Mouse (Mus musculus): ENCODE data around the gene Ntn3. TPM values are rescaled to one million over a fixed set of nuclear protein-coding genes. Genes with fewer than 3 reads are reported as not detected.

Ntn3 gene
- total RNA-seq, 2 experiments from 2014 or later: 10.5 to 11.5 TPM

- Histone ChIP-seq H3K4me3 (no peak overlapping the region), H3K27ac (no peak overlapping the region)
- no peak for DNase-seq (ENCODE audit: extremely low spot score in 1 of 2, low spot score in 2 of 2)
- no peak for TF ChIP-seq CTCF (IDR thresholded peaks at IDR 0.05)
- intact Hi-C loops (cut with DNase I): no loop called here
Measured at GRCm38 (mm10) chr17:24226721-24227120, 17.4 kb upstream of the Ntn3 start.

- DNase-seq (ENCODE audit: extremely low spot score in 1 of 2, low spot score in 2 of 2): no peak
- TF ChIP-seq CTCF (IDR thresholded peaks at IDR 0.05): no peak
- intact Hi-C loops (cut with DNase I): no loop called here
- H3K4me3 ChIP-seq: no peak overlapping the region
- no peak overlapping the region for H3K27ac ChIP-seq
Measured at GRCm38 (mm10) chr17:24225851-24226250, 16.5 kb upstream of the Ntn3 start.

DNA sequence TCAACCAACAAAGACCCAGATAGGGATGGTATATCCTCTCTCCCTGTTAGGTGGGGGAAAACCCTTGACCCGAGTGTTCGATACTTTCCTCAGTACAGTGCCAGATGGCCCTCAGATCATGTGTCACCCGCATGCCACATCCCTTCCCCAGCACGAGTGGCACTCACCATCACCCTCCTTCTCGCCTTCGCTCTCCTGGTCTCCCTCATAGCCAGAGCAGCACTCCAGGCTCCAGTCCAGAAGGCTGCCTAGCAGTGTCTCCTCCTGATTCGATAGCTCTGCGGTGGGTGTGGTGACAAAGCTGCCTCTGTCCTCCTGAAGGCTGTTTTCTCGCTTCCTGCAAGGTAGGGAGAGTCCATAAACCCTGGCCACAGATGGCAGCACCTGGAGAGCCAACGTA lies 15.4 kb upstream of the Ntn3 start:
- no peak for TF ChIP-seq CTCF (IDR thresholded peaks at IDR 0.05)
- Histone ChIP-seq H3K4me3 (no peak overlapping the region), H3K27ac (no peak overlapping the region)
- no peak for DNase-seq (ENCODE audit: extremely low spot score in 1 of 2, low spot score in 2 of 2)
- intact Hi-C loops (cut with DNase I): no loop called here

DNA sequence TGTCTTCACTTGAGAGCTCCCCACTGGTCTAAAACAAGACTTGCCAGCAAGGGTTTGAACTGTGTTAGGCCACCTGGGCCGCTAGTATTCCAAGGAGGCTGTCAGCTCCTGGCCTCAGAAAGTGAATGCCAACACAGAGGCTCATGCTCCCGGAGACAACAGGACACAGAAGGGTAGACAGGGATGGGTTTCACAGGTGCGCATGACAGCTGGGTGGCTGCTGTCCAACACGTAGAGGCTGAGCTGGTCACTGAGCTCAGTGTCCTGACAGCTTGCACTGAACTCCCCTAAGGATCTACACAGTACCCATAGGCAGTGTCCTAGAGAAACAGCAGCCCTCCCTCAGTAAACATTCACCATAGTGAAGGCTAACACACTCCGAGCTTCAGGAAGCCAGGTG lies 14.2 kb upstream of the Ntn3 start:
- intact Hi-C loops (cut with DNase I): no loop called here
- no peak for TF ChIP-seq CTCF (IDR thresholded peaks at IDR 0.05)

DNA sequence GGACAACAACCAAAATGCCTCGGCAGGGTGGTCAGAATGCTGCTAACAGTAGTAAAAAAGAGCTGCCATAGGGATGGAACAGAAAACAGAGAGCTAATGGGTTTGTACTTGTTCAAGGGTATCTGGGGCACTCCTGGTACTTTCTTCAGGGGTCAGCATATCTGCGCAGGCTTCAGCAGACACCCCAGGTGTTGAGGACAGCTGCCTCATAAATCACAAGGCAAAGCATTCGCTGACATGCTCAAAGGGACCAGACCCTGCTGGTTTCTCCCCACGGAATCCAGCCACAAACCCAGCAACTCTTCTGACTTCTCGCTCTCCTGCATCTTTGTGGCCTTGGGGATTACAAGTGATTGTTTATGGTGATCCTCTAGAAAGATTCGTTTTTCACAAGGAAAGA lies 13.3 kb upstream of the Ntn3 start:
- H3K27ac ChIP-seq: no peak overlapping the region
- H3K4me3 ChIP-seq: no peak overlapping the region
- intact Hi-C loops (cut with DNase I): no loop called here
- no peak for DNase-seq (ENCODE audit: extremely low spot score in 1 of 2, low spot score in 2 of 2)
- no peak for TF ChIP-seq CTCF (IDR thresholded peaks at IDR 0.05)

More for the DNA sequence above, 14.2 kb upstream of the Ntn3 start:
- no peak for DNase-seq (ENCODE audit: extremely low spot score in 1 of 2, low spot score in 2 of 2)
- H3K4me3 ChIP-seq: no peak overlapping the region
- no peak overlapping the region for H3K27ac ChIP-seq

DNA sequence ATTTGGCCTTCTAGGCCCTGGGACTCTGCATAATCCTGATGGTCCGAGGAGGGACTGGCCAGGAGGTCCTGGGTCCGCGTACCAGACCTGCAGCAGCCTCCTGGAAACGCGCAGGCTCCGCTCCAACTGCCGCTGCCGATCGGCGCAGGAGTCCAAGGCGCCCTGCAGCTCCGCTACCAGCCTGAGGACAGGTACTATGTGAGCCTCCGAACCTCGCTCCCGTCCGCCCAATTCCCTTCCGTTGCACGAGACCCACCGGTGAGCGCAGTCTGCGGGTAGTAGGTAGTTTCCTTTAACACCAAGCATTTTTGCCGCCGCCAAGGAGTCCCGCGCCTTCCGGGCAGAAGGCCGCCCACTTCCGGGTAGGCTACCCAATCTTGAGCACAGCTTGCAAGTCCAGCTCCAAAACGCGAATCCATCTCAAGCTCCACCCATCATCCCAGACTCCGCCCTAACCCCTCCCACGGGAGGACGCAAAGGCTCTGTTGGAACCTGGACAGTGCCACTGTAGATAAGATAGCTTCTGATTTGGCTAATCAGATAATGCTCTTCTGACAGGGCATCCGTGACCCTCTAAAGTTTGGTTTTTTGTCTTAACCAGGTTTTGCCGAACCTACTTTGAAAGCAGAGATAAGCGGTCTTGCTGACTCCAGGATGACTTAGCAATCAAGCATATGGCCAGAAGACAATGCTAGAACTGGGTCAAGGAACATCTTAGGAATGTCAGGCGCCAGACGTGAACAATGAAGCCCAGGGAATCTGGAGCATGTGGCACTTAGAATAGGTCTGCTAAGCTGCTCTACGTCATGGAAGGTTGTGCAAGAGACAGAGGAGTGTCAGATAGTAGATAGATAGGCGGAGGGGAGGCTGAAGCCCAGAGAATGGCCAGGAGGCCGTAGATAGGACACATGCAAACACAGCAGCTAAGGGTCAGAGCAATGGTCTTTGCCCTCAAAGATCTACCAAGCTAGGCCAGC lies 11.4 kb upstream of the Ntn3 start, which contains the start of gene Tedc2:
Tedc2 (minus strand) TSS at position 417 of the 977 bp plus-strand sequence.
- TF ChIP-seq CTCF (IDR thresholded peaks at IDR 0.05): no peak
- intact Hi-C loops (cut with DNase I): no loop called here
- peak; percentile 89 to 90 for DNase-seq (ENCODE audit: extremely low spot score in 1 of 2, low spot score in 2 of 2)

DNA sequence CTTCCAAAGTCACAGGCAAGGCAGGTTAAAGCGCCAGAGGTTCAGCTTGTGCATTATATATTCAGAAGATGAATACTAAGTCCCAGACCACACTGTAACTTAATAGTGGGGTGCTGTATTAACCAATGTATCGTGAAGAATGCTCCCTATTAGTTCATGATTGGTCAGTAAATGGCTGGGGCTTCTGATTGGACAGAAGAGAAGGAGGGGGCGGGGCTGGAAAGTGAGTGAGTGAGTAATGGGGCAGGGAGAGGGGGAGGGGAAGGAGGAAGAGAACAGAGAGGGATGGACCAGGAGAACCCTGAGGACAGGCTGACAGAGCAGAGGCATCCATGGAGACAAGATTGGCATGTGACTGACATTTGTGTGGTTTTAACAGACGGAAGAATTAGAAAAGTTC lies 7.5 kb upstream of the Ntn3 start:
- Histone ChIP-seq H3K4me3 (no peak overlapping the region), H3K27ac (no peak overlapping the region)
- TF ChIP-seq CTCF (IDR thresholded peaks at IDR 0.05): no peak
- DNase-seq (ENCODE audit: extremely low spot score in 1 of 2, low spot score in 2 of 2): no peak
- intact Hi-C loops (cut with DNase I): no loop called here

More for the DNA sequence above, 11.4 kb upstream of the Ntn3 start, which contains the start of gene Tedc2:
- Histone ChIP-seq H3K4me3 (peak within 1 kb of the TSS; percentile 83), H3K27ac (peak within 1 kb of the TSS; percentile 89)

DNA sequence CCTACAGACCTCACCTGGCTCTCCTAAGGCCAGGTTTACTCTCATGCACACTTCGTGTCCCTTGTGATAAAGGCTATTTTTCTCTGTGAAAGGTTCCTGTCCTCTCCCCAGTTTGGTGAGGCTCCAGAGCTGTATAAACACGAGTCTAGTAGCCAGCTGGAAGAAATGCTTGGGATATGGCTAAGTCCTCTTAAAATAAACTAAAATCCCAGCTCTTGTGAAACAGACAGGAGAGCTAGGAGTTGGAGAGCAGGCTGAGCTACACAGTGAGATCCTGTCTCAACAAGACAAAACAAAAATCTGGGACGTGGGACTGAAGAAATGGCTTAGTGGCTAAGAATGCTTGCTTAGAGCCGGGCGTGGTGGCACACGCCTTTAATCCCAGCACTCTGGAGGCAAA lies 3.9 kb upstream of the Ntn3 start:
- intact Hi-C loops (cut with DNase I): no loop called here
- no peak for TF ChIP-seq CTCF (IDR thresholded peaks at IDR 0.05)
- DNase-seq (ENCODE audit: extremely low spot score in 1 of 2, low spot score in 2 of 2): no peak
- H3K27ac ChIP-seq: peak overlapping the region; percentile 99; the same call in 1 of the 2 replicates
- H3K4me3 ChIP-seq: no peak overlapping the region

DNA sequence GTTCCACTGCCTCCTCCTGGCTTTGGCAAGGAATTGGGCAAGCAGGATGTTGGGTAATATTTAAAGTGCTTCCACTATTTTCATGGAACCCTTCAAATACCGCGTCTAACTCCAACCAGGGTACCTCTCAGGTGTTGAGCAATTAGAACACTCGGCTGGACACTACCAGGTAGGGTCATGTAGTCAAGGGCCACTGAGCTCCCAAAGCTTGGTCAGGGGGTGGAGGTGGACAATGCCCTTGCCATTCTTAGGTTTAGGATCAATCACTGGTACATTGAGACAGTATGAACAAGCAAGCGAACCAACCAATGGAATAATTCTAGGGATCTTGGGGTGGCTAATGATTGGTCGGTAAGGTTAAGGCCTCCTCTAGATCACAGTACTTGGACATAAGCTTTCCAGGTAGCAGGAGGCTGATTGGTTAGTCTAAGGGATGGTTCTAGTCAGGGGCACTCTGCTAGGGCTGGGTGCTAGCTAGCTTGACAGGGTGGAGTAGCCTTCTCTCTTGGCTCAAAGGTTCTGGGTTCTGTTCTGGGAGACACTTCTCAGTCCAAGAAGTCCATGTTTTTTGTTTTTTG lies 3.2 kb upstream of the Ntn3 start:
- peak; percentile 43 for TF ChIP-seq CTCF (IDR thresholded peaks at IDR 0.05)
- no peak for DNase-seq (ENCODE audit: extremely low spot score in 1 of 2, low spot score in 2 of 2)
- intact Hi-C loops (cut with DNase I): no loop called here
- peak overlapping the region; percentile 66; the same call in 1 of the 2 replicates for H3K4me3 ChIP-seq
- peak overlapping the region; percentile 99; the same call in 1 of the 2 replicates for H3K27ac ChIP-seq

DNA sequence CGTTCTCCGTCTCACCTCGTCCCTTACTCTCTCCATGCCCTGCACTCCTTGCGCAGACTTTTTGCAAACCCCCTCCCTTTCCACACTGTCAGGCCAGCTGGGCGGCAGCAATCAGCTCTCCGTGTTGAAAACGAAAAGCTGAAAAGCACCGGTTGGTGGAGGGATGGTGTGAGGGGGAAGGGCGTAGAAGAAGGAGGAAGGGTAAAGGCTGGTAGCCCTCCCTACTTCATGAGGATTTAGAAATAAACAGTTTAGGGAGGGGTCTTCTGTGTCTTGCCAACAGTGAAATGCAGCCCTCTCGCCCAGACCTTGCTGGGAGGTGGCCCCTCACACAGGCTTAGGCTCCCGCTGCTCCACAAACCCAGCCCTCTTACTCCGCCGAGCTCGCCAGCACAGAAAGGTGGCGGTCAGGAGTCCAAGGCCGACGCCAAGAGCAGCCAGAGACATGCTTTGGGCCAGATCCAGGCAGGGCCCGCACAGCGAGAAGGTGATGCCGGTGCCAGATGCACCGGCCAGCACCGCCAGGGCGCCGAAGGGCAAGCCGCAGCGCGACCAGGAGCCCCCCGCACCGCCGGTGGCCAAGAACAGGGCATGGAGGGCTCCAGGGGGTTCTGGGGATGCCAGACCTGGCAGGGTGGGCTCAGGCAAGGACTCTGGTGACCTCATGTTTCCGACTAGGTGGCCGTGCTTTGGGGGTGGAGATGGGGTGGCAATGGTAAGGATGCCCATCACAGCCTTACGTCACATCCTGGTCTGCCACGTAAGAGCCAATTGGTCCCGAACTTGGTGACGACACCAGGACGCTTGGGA lies 2.5 kb upstream of the Ntn3 start:
- TF ChIP-seq CTCF (IDR thresholded peaks at IDR 0.05): no peak
- intact Hi-C loops (cut with DNase I): no loop called here
- H3K4me3 ChIP-seq: peak overlapping the region; percentile 66
- H3K27ac ChIP-seq: peak overlapping the region; percentile 99
- peak; percentile 85 to 86 for DNase-seq (ENCODE audit: extremely low spot score in 1 of 2, low spot score in 2 of 2)

- DNase-seq (ENCODE audit: extremely low spot score in 1 of 2, low spot score in 2 of 2): no peak
- intact Hi-C loops (cut with DNase I): no loop called here
- Histone ChIP-seq H3K27ac (peak overlapping the region; percentile 15; the same call in 1 of the 2 replicates), H3K4me3 (no peak overlapping the region)
- TF ChIP-seq CTCF (IDR thresholded peaks at IDR 0.05): no peak
Measured at GRCm38 (mm10) chr17:24210591-24210990, 1.3 kb upstream of the Ntn3 start.

- Histone ChIP-seq H3K4me3 (no peak overlapping the region), H3K27ac (peak overlapping the region; percentile 98)
- DNase-seq (ENCODE audit: extremely low spot score in 1 of 2, low spot score in 2 of 2): no peak
- TF ChIP-seq CTCF (IDR thresholded peaks at IDR 0.05): no peak
- intact Hi-C loops (cut with DNase I): no loop called here
Measured at GRCm38 (mm10) chr17:24209916-24210240, 547 bp upstream of the Ntn3 start.

Data from left cerebral cortex, adult 2 months (tissue).